Mouse (Mus musculus): Measurements from ENCODE around the gene Slc25a11. TPM values are rescaled to one million over a fixed set of nuclear protein-coding genes. Genes with fewer than 3 reads are reported as not detected.

The Slc25a11 gene
- polyA plus RNA-seq, 1 experiment from 2014 or later, result 221 TPM

GRCm38 (mm10) chr11:70651391-70651790 lies 4.1 kb upstream of the Slc25a11 start:
- Histone ChIP-seq H3K4me1 (ENCODE audit: control insufficient read depth, insufficient read depth, low read length) (peaks cover 35% of the 10 kb centered on the region), H3K27me3 (ENCODE audit: control insufficient read depth, insufficient read depth, low read length) (no peaks in the 10 kb centered on the region), H3K27ac (ENCODE audit: low read depth, low read length) (no peak overlapping the region), H3K9me3 (replicated peaks; ENCODE audit: control insufficient read depth, low read length) (no peaks in the 10 kb centered on the region), H3K4me3 (ENCODE audit: low read depth, low read length) (peak overlapping the region; percentile 11; the same call in 1 of the 2 replicates), H3K4me2 (peak overlapping the region; percentile 27), H3K9ac (ENCODE audit: low read depth, low read length) (peak overlapping the region; percentile 24; the same call in 1 of the 2 replicates), H3K36me3 (ENCODE audit: control insufficient read depth, insufficient read depth, low read length) (peaks cover 31% of the 10 kb centered on the region)
- WGBS (ENCODE audit: insufficient replicate concordance), result 66% methylated on average over 2 of the region's 2 CpGs
- ATAC-seq (replicated peaks; ENCODE audit: insufficient number of reproducible peaks, low FRiP score, low TSS enrichment), result no peak

DNA sequence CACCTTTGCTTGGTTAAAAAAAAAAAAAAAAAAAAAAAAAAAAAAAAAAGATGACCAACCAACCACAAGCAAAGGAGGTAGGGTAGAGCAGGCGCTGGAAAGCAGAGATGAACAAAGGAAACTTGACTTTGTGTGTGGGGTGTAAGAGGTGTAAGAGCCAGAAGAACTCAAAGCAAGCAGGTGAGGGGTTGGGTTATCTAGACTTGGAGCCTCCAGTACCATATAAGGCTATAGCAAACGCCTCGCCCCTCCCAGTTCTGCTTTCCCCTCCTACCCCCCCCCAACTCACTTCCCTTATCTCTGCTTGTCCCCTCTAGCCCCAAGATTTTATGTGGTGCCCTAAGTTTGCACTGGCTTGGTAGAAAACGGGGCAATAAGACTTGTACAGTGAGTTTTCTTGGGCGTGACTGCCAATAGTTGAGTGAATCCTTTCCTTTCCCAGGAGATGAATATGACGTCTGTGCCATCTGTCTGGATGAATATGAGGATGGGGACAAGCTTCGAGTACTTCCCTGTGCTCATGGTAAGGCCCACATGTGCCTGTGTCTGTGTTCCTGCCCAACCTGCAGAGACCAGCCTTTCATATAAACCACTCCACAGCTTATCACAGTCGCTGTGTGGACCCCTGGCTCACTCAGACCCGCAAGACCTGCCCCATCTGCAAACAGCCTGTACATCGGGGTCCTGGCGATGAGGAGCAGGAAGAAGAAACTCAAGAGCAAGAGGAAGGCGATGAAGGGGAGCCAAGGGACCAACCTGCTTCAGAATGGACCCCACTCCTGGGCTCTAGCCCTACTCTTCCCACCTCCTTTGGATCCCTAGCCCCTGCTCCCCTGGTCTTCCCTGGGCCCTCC lies 3.3 kb upstream of the Slc25a11 start:
- no peak for ATAC-seq (replicated peaks; ENCODE audit: insufficient number of reproducible peaks, low FRiP score, low TSS enrichment)
- Histone ChIP-seq H3K9me3 (replicated peaks; ENCODE audit: control insufficient read depth, low read length) (no peaks in the 10 kb centered on the region), H3K4me2 (peak overlapping the region; percentile 23; the same call in 1 of the 2 replicates), H3K27ac (ENCODE audit: low read depth, low read length) (peak overlapping the region; percentile 4; the same call in 1 of the 2 replicates), H3K9ac (ENCODE audit: low read depth, low read length) (peak overlapping the region; percentile 8; the same call in 1 of the 2 replicates), H3K36me3 (ENCODE audit: control insufficient read depth, insufficient read depth, low read length) (peaks cover 32% of the 10 kb centered on the region), H3K4me3 (ENCODE audit: low read depth, low read length) (0 out of 2 replicates have a peak overlapping the region, but pooled peaks have one; percentile 8), H3K27me3 (ENCODE audit: control insufficient read depth, insufficient read depth, low read length) (no peaks in the 10 kb centered on the region), H3K4me1 (ENCODE audit: control insufficient read depth, insufficient read depth, low read length) (peaks cover 41% of the 10 kb centered on the region)
- WGBS (ENCODE audit: insufficient replicate concordance), result 68% methylated on average over 12 of the region's 12 CpGs

DNA sequence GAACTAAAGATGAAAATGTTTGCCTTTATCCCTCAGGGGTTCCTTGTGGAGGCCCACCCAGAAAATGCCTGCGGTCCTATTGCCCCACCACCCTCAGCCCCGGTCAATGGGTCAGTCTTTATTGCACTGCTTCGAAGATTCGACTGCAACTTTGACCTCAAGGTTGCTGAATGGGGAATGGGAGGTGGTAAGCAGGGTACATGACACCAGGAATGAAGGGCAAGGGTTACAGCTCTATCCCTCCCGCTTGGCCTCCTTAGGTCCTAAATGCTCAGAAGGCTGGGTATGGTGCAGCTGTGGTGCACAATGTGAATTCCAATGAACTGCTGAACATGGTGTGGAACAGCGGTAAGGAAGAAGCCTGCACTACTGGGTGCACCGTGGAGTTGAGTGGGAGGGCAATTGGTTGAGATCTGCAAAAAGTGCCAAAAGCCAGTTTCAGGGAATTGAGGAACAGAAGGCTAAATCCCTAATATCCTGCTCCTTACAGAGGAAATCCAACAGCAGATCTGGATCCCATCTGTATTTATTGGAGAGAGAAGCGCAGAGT lies 2.0 kb upstream of the Slc25a11 start:
- no peak for ATAC-seq (replicated peaks; ENCODE audit: insufficient number of reproducible peaks, low FRiP score, low TSS enrichment)
- 85% methylated on average over 8 of the region's 8 CpGs for WGBS (ENCODE audit: insufficient replicate concordance)
- Histone ChIP-seq H3K4me3 (ENCODE audit: low read depth, low read length) (peak overlapping the region; percentile 76), H3K4me1 (ENCODE audit: control insufficient read depth, insufficient read depth, low read length) (peaks cover 44% of the 10 kb centered on the region), H3K27ac (ENCODE audit: low read depth, low read length) (no peak overlapping the region), H3K9ac (ENCODE audit: low read depth, low read length) (no peak overlapping the region), H3K36me3 (ENCODE audit: control insufficient read depth, insufficient read depth, low read length) (peaks cover 45% of the 10 kb centered on the region), H3K4me2 (peak overlapping the region; percentile 93), H3K27me3 (ENCODE audit: control insufficient read depth, insufficient read depth, low read length) (no peaks in the 10 kb centered on the region), H3K9me3 (replicated peaks; ENCODE audit: control insufficient read depth, low read length) (no peaks in the 10 kb centered on the region)

- H3K36me3 ChIP-seq (ENCODE audit: control insufficient read depth, insufficient read depth, low read length), result peaks cover 47% of the 10 kb centered on the region
- WGBS (ENCODE audit: insufficient replicate concordance), result 71% methylated on average over 4 of the region's 4 CpGs
- no peaks in the 10 kb centered on the region for H3K27me3 ChIP-seq (ENCODE audit: control insufficient read depth, insufficient read depth, low read length)
- H3K4me3 ChIP-seq (ENCODE audit: low read depth, low read length), result peak overlapping the region; percentile 76
- H3K4me2 ChIP-seq, result peak overlapping the region; percentile 93
- ATAC-seq (replicated peaks; ENCODE audit: insufficient number of reproducible peaks, low FRiP score, low TSS enrichment), result no peak
- peaks cover 44% of the 10 kb centered on the region for H3K4me1 ChIP-seq (ENCODE audit: control insufficient read depth, insufficient read depth, low read length)
- no peak overlapping the region for H3K27ac ChIP-seq (ENCODE audit: low read depth, low read length)
- peak overlapping the region; percentile 91; the same call in 1 of the 2 replicates for H3K9ac ChIP-seq (ENCODE audit: low read depth, low read length)
- no peaks in the 10 kb centered on the region for H3K9me3 ChIP-seq (replicated peaks; ENCODE audit: control insufficient read depth, low read length)
These were observed 1.2 kb upstream of the Slc25a11 start for GRCm38 (mm10) chr11:70648512-70648911.

GRCm38 (mm10) chr11:70647716-70648420 lies 589 bp upstream of the Slc25a11 start:
- H3K9me3 ChIP-seq (replicated peaks; ENCODE audit: control insufficient read depth, low read length), result no peaks in the 10 kb centered on the region
- peak overlapping the region; percentile 93 for H3K4me2 ChIP-seq
- peak; percentile 23; the same call in 1 of the 2 replicates for ATAC-seq (replicated peaks; ENCODE audit: insufficient number of reproducible peaks, low FRiP score, low TSS enrichment)
- peak overlapping the region; percentile 76 for H3K4me3 ChIP-seq (ENCODE audit: low read depth, low read length)
- H3K4me1 ChIP-seq (ENCODE audit: control insufficient read depth, insufficient read depth, low read length), result peaks cover 44% of the 10 kb centered on the region
- no peaks in the 10 kb centered on the region for H3K27me3 ChIP-seq (ENCODE audit: control insufficient read depth, insufficient read depth, low read length)
- peak overlapping the region; percentile 91 for H3K9ac ChIP-seq (ENCODE audit: low read depth, low read length)
- 2% methylated on average over 28 of the region's 28 CpGs for WGBS (ENCODE audit: insufficient replicate concordance)
- peak overlapping the region; percentile 94 for H3K27ac ChIP-seq (ENCODE audit: low read depth, low read length)
- peaks cover 47% of the 10 kb centered on the region for H3K36me3 ChIP-seq (ENCODE audit: control insufficient read depth, insufficient read depth, low read length)

- no peak for ATAC-seq (replicated peaks; ENCODE audit: insufficient number of reproducible peaks, low FRiP score, low TSS enrichment)
- H3K36me3 ChIP-seq (ENCODE audit: control insufficient read depth, insufficient read depth, low read length), result peaks cover 37% of the 10 kb centered on the region
- no peaks in the 10 kb centered on the region for H3K9me3 ChIP-seq (replicated peaks; ENCODE audit: control insufficient read depth, low read length)
- H3K4me3 ChIP-seq (ENCODE audit: low read depth, low read length), result peak overlapping the region; percentile 76
- peak overlapping the region; percentile 76 for H3K4me2 ChIP-seq
- 31% methylated on average over 3 of the region's 3 CpGs for WGBS (ENCODE audit: insufficient replicate concordance)
- H3K4me1 ChIP-seq (ENCODE audit: control insufficient read depth, insufficient read depth, low read length), result peaks cover 30% of the 10 kb centered on the region
- peak overlapping the region; percentile 88 for H3K9ac ChIP-seq (ENCODE audit: low read depth, low read length)
- peak overlapping the region; percentile 90 for H3K27ac ChIP-seq (ENCODE audit: low read depth, low read length)
- H3K27me3 ChIP-seq (ENCODE audit: control insufficient read depth, insufficient read depth, low read length), result no peaks in the 10 kb centered on the region
These were observed 1.1 kb downstream of the Slc25a11 start for GRCm38 (mm10) chr11:70646259-70646555.

DNA sequence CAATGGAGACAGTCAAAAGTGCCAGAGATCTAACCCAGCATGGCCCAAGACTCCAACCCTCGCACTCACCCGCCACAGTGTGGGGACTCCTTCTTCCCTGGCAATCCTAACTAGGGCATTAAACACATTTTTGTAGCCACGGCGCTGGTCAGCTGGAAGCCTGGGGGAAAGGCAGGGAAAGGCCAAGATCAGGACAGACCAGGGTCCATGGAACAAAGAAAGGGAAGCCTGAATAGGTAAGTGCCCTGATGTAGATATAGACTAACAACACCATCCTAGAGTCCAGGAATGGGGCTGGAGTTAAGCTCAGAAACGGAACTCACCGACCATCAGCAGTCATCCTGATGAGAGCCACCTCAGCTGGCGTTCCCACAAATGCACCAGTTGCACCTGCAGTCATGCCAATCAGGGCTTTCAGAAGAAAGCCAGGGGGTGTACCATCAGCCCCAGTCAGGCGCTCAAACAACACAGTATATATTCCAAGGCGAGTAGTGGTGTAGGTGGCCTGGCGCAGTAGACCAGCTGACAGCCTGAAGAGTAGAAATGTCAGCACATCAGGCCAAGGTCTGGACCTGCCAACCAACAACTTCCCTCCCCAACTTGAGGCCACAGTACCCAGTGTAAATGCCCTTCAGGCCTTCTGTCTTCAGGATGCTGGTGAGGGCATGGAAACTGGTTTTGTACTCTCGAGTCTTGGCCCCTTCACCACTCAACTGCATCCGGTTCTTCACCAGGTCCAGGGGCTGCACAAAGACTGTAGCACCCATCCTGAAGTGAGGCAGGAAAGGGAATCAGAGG lies 1.6 kb downstream of the Slc25a11 start:
- peak overlapping the region; percentile 76 for H3K4me3 ChIP-seq (ENCODE audit: low read depth, low read length)
- peaks cover 32% of the 10 kb centered on the region for H3K36me3 ChIP-seq (ENCODE audit: control insufficient read depth, insufficient read depth, low read length)
- H3K27me3 ChIP-seq (ENCODE audit: control insufficient read depth, insufficient read depth, low read length), result no peaks in the 10 kb centered on the region
- no peaks in the 10 kb centered on the region for H3K9me3 ChIP-seq (replicated peaks; ENCODE audit: control insufficient read depth, low read length)
- no peak for ATAC-seq (replicated peaks; ENCODE audit: insufficient number of reproducible peaks, low FRiP score, low TSS enrichment)
- H3K27ac ChIP-seq (ENCODE audit: low read depth, low read length), result peak overlapping the region; percentile 90; the same call in 1 of the 2 replicates
- H3K4me2 ChIP-seq, result peak overlapping the region; percentile 76
- H3K9ac ChIP-seq (ENCODE audit: low read depth, low read length), result peak overlapping the region; percentile 88
- H3K4me1 ChIP-seq (ENCODE audit: control insufficient read depth, insufficient read depth, low read length), result peaks cover 24% of the 10 kb centered on the region
- WGBS (ENCODE audit: insufficient replicate concordance), result 84% methylated on average over 12 of the region's 12 CpGs

Measured in heart, embryonic 11.5 days (tissue).